Mouse (Mus musculus) megakaryocyte-erythroid progenitor cell, adult 5-6 weeks (primary cell): ENCODE measurements around the gene Sephs1. TPM values are rescaled to one million over a fixed set of nuclear protein-coding genes. Genes with fewer than 3 reads are reported as not detected.

Experiments
- ATAC-seq: replicated peaks from 2 replicates; pipeline ENCODE4 v1.8.0; 2016; ENCODE audit warnings: mild to moderate bottlenecking, inconsistent platforms; ENCODE audit not compliant: severe bottlenecking, poor library complexity, low FRiP score, low TSS enrichment
- total RNA-seq, 2 experiments: library from RNA; stranded (forward) in 1 of 2; stranded (reverse) in 1 of 2; fragments of 200-1000, 215-1000 nt in 1 of 2; fragments of >200 nt in 1 of 2; fragmentation: Nextera tagmentation in 1 of 2; gene quantifications; 2 replicates each; pipeline ENCODE4 v1.2.3; 2014 to 2017

Sephs1 gene
- total RNA-seq, 2 experiments from 2014 or later, result 35.5 to 38.0 TPM

GRCm38 (mm10) chr2:4954216-4954760 lies 72.9 kb downstream of the Sephs1 start:
- ATAC-seq, result no peak

- no peak for ATAC-seq
These were observed 76.7 kb downstream of the Sephs1 start for GRCm38 (mm10) chr2:4958039-4958438.

Other genes starting within 250 kb of the Sephs1 start
- 41.5 and 49.5 TPM in 2 replicates for gene Prpf18, start 229.5 kb upstream of the Sephs1 start, total RNA-seq (2014; fragmentation: Nextera tagmentation)
- 78.4 and 88.4 TPM in 2 replicates for gene Prpf18, start 229.5 kb upstream of the Sephs1 start, total RNA-seq (2017)
- 0.48 TPM in 1 of 2 replicates, not detected in the other for gene Bend7, start 163.7 kb upstream of the Sephs1 start, total RNA-seq (2014; fragmentation: Nextera tagmentation)
- 0.30 TPM in 1 of 2 replicates, not detected in the other for gene Bend7, start 163.7 kb upstream of the Sephs1 start, total RNA-seq (2017)
- 19.3 and 20.2 TPM in 2 replicates for gene Phyh, start 37.5 kb downstream of the Sephs1 start, total RNA-seq (2014; fragmentation: Nextera tagmentation)
- 7.8 and 8.6 TPM in 2 replicates for gene Phyh, start 37.5 kb downstream of the Sephs1 start, total RNA-seq (2017)
- gene Ucma, start 94.6 kb downstream of the Sephs1 start, total RNA-seq (2014; fragmentation: Nextera tagmentation), result not detected in 2 replicates
- not detected in 2 replicates for gene Ucma, start 94.6 kb downstream of the Sephs1 start, total RNA-seq (2017)
- gene Mcm10, start 131.2 kb downstream of the Sephs1 start, total RNA-seq (2014; fragmentation: Nextera tagmentation), result 121 and 141 TPM in 2 replicates
- 92.5 and 121 TPM in 2 replicates for gene Mcm10, start 131.2 kb downstream of the Sephs1 start, total RNA-seq (2017)
- gene Optn, start 182.5 kb downstream of the Sephs1 start, total RNA-seq (2014; fragmentation: Nextera tagmentation), result 89.0 and 116 TPM in 2 replicates
- 193 and 249 TPM in 2 replicates for gene Optn, start 182.5 kb downstream of the Sephs1 start, total RNA-seq (2017)